Mouse (Mus musculus) spleen, adult 2 months (tissue): ENCODE measurements around the gene Ccdc33. TPM values are rescaled to one million over a fixed set of nuclear protein-coding genes. Genes with fewer than 3 reads are reported as not detected.

ENCODE experiments used
- DNase-seq, 2 experiments: peaks; one replicate each; pipeline versions ENCODE4 v3.0.0 to v3.0.0-alpha.2; 2012 to 2021; ENCODE audit warnings: low spot score in 2 of 2, low read depth in 1 of 2
- H3K27ac ChIP-seq: fragments of 200-500 bp; 2 replicates; pipeline ENCODE4 v1.5.1; 2012; ENCODE audit warnings: low read length, inconsistent platforms; ENCODE audit not compliant: insufficient read depth
- H3K27me3 ChIP-seq: fragments of 200-500 bp; 2 replicates; pipeline ENCODE4 v1.6.1; 2012; ENCODE audit warnings: mild to moderate bottlenecking, moderate library complexity, low read length, inconsistent platforms; ENCODE audit not compliant: control insufficient read depth, insufficient read depth
- H3K36me3 ChIP-seq: fragments of 200-500 bp; 2 replicates; pipeline ENCODE4 v1.6.1; 2012; ENCODE audit warnings: mild to moderate bottlenecking, low read length, inconsistent platforms; ENCODE audit not compliant: control insufficient read depth, insufficient read depth
- H3K4me1 ChIP-seq: fragments of 200-500 bp; 2 replicates; pipeline ENCODE4 v1.6.1; 2011; ENCODE audit warnings: inconsistent platforms; ENCODE audit not compliant: control insufficient read depth, insufficient read depth, insufficient read length
- H3K4me3 ChIP-seq: fragments of 200-500 bp; 2 replicates; pipeline ENCODE4 v1.5.1; 2011; ENCODE audit warnings: mild to moderate bottlenecking, inconsistent platforms; ENCODE audit not compliant: insufficient read depth, insufficient read length; ENCODE audit errors: extremely low read depth
- CTCF ChIP-seq: fragments of 200-500 bp; IDR thresholded peaks from 2 replicates; pipeline ENCODE4 v1.5.1; 2011; ENCODE audit warnings: mild to moderate bottlenecking, inconsistent platforms; ENCODE audit not compliant: insufficient read depth, insufficient read length, insufficient replicate concordance; ENCODE audit errors: extremely low read depth
- POLR2A ChIP-seq: fragments of 200-500 bp; IDR thresholded peaks from 2 replicates; pipeline ENCODE4 v1.6.1; 2011; ENCODE audit warnings: low read depth, low read length, inconsistent platforms
- WGBS: fragments of 180-500 bp; shearing (Covaris S2); methylation state at CpG from one replicate; pipeline ENCODE4 v1.1.7; 2018; 5-methylcytosine and 5-hydroxymethylcytosine counted together
- polyA plus RNA-seq: library from polyadenylated mRNA; depleted of rRNA; stranded (reverse); fragments of >200 nt; gene quantifications from 2 replicates; pipeline ENCODE4 v1.2.3, GENCODE M21; 2012

Gene Ccdc33
- polyA plus RNA-seq, 1 experiment = 0.09 TPM

DNA sequence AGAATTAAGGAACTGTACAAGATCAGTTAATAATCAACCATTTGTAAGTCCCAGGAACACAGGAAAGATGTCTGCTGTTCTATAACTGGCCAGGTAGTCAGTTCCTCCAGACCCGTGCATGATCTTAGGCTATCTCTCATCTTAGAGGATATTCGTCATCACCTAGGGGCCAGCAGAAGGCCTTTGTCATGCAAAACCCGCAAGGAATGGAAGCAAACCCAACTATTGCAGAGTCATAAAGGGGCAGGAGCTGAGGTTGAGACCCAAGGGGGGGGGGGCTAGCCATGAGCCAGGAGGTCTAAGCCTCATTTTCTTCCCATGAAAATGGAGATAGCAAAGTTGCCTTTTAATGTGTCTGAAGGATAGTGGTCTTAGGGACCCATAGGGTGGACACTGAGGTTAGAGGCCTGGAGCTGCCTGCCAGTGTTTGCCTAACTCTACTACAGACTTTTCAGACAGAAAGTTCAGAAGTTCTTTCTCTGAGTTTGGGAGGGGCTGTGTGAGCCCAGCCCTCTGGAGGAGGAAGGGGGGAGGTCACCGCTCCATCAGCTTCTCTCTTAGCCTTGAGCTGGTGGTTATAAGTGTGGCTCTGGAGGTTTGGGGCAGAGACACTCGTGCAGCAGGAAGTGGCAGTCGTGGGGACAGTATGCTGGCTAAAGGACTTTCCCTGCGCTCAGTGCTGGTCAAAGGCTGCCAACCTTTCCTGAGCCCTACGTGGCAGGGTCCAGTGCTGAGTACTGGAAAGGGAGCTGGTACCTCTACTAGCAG is 104.0 kb downstream of the Ccdc33 start:
- TF ChIP-seq CTCF (no peak), POLR2A (no peak)
- H3K27me3 ChIP-seq = no peaks in the 10 kb centered on the region
- H3K4me3 ChIP-seq = no peak overlapping the region
- H3K36me3 ChIP-seq = no peaks in the 10 kb centered on the region
- no peak for DNase-seq
- H3K4me1 ChIP-seq = no peaks in the 10 kb centered on the region; the same call in 1 of the 2 replicates
- no peak overlapping the region for H3K27ac ChIP-seq
- 16% methylated on average over 8 of the region's 8 CpGs for WGBS

DNA sequence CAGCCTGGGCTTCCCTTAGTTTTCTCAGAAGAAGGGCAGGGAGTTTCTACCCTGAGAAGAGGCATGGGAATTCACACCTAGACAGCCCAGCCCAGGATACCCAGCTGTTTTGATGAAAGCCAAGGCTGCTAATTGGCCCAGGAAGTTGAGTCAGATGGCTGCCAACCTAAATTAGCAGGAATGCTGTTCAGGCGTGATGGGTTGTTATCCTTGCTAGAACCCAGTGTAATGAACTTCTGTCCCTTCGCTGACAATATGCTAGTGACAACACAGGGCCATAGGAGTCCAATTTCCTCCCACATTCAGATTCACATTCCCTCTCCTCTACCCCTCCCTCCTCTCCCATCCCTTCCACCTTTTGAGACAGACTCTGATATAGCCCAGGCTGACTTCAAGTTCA is 105.7 kb downstream of the Ccdc33 start:
- H3K27ac ChIP-seq = no peak overlapping the region
- no peaks in the 10 kb centered on the region for H3K4me1 ChIP-seq
- no peak overlapping the region for H3K4me3 ChIP-seq
- H3K36me3 ChIP-seq = no peaks in the 10 kb centered on the region
- WGBS = 92% methylated on average over 2 of the region's 2 CpGs
- TF ChIP-seq POLR2A = no peak
- no peak for TF ChIP-seq CTCF
- H3K27me3 ChIP-seq = no peaks in the 10 kb centered on the region
- DNase-seq = no peak

DNA sequence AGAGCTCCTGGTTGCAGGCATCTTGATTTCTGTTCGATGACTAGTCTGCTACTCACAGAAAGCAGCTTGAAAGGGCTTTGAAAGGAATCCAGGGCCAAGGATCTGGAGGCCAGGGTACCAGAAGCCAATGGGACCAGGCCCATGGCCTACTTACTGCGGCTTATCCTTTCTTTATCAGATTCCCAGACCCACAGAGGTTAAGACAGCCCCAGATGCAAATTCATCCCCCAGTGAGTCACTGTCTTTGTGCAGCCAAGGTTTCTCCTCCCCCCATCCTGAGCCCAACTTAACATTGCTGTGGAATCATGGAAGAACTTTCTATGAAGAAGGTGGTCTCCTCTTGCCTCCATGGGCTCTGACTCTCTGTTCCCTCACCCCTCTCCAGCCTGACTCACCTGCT is 106.1 kb downstream of the Ccdc33 start:
- TF ChIP-seq CTCF (no peak), POLR2A (no peak)
- H3K4me1 ChIP-seq = no peaks in the 10 kb centered on the region
- no peaks in the 10 kb centered on the region for H3K27me3 ChIP-seq
- H3K27ac ChIP-seq = no peak overlapping the region
- no peak for DNase-seq
- 89% methylated on average over 2 of the region's 2 CpGs for WGBS
- H3K36me3 ChIP-seq = no peaks in the 10 kb centered on the region
- H3K4me3 ChIP-seq = no peak overlapping the region

DNA sequence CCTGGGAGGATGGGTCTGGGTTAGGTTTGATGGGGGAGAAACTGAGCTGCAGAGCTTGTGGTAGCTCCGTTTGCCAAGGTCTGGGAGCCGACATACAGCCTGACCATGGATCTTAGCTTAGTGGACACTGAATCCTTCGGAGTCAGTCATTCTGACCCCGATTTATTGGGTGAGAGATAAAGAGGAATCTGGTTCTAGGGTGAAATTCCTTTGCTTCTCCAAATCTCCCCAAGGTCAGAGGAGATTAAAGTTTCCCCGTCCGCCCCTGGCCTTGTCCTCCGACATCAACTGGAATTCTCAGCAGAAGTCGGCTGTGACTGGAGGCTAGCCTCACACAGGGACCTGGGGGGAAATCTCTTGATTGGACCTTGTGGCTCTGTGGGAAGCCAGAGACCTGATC is 107.1 kb downstream of the Ccdc33 start:
- Histone ChIP-seq H3K36me3 (no peaks in the 10 kb centered on the region), H3K4me1 (no peaks in the 10 kb centered on the region), H3K4me3 (no peak overlapping the region), H3K27ac (no peak overlapping the region), H3K27me3 (no peaks in the 10 kb centered on the region)
- TF ChIP-seq POLR2A = no peak
- no peak for TF ChIP-seq CTCF
- 90% methylated on average over 8 of the region's 8 CpGs for WGBS
- DNase-seq = no peak

DNA sequence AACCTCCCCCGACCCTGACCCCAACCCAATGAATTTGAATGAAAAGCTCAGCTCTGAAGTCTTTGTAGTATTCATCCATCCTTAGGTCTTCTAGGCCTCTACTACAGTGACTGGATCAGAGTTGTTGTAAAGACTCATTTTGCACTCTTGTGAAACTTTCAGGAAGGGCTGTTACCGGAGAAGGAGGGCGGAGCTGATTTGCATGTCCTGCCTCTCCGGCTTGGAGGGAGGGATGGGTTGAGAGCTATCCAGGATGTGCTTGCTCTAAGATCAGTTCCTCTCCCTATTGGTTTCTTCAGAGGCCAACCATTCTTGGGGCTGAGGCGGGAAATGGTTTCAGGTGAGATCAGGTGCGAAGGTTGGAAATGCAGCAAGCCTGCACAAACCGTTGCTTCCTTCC is 107.6 kb downstream of the Ccdc33 start:
- 77% methylated on average over 7 of the region's 7 CpGs for WGBS
- no peak overlapping the region for H3K4me3 ChIP-seq
- H3K36me3 ChIP-seq = no peaks in the 10 kb centered on the region
- TF ChIP-seq CTCF (no peak), POLR2A (no peak)
- H3K27ac ChIP-seq = no peak overlapping the region
- no peaks in the 10 kb centered on the region; the same call in 1 of the 2 replicates for H3K4me1 ChIP-seq
- no peak for DNase-seq
- H3K27me3 ChIP-seq = no peaks in the 10 kb centered on the region

DNA sequence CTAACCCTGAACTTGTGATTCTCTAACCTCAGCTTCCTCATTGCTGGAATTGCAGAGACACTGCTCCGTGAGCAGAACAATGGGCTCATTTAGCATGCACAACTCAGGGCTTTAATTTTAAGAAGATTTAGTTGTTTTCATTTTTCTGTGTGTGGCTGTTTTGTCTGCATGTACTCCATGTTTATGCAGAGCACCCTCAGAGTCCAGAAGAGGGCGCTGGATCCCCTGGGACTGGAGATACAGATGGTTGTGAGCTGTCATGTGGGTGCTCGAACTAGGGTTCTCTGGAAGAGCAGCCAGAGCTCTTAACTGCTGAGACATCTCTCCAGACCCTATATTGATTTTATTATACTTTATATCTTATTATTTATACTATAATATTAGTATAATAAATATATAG is 109.0 kb downstream of the Ccdc33 start:
- Histone ChIP-seq H3K27me3 (no peaks in the 10 kb centered on the region), H3K4me3 (no peak overlapping the region), H3K27ac (no peak overlapping the region), H3K4me1 (peaks cover 4% of the 10 kb centered on the region; the same call in 1 of the 2 replicates), H3K36me3 (no peaks in the 10 kb centered on the region)
- TF ChIP-seq POLR2A (no peak), CTCF (no peak)
- no peak for DNase-seq
- WGBS = 69% methylated on average over 3 of the region's 3 CpGs

DNA sequence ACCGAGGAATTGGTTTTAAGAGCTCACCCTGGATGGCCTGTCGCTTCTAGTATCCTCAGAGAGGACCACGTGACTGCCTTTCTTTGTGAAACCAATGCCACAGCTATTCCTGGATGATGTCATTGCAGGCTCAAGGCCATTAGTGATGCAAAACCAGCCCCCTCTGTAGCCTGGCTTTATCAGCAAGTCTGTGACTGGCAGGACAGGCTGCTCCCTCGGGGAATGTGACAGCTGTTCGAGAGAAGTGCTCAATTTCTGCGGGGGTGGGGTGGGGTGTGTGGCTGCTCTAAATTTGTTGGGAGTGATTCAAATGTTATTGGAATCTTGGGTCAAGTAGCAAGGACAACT is 109.6 kb downstream of the Ccdc33 start:
- WGBS = 54% methylated on average over 6 of the region's 6 CpGs
- Histone ChIP-seq H3K36me3 (no peaks in the 10 kb centered on the region), H3K27me3 (no peaks in the 10 kb centered on the region), H3K27ac (no peak overlapping the region), H3K4me1 (peaks cover 4% of the 10 kb centered on the region; the same call in 1 of the 2 replicates), H3K4me3 (no peak overlapping the region)
- TF ChIP-seq POLR2A = no peak
- no peak for TF ChIP-seq CTCF
- DNase-seq = no peak
